Mouse (Mus musculus) E14TG2a.4 (cell line): ENCODE results near the gene Jmjd1c.

Experiments used
- CTCF ChIP-seq: conservative IDR thresholded peaks from 2 replicates; pipeline ENCODE4 v1.5.1; 2014; ENCODE audit warnings: low read length
- NANOG ChIP-seq: IDR thresholded peaks from 2 replicates; pipeline ENCODE4 v1.6.1; 2014; ENCODE audit warnings: borderline replicate concordance, low read length, mixed read lengths
- POU5F1 ChIP-seq: IDR thresholded peaks from 2 replicates; pipeline ENCODE4 v1.6.1; 2014; ENCODE audit warnings: low read length, borderline replicate concordance

DNA sequence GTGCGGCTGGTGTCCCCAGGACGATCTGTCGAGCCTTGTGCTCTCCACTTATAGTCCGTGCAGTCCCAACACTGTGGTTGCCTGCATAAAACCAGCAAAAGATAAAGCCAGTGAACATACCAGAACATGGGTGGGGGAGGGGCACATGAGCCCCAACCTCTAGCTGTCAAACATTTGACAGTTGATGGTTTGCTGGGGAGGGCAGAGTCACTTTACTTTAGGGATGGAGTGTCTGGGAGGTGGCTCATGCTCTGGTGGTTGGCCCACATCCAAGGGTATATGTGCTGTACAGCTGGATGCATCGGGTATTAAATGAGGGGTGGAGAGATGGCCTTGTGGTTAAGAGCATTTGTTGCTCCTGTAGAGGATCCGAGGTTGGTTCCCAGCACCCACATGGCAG, 205.1 kb downstream of the Jmjd1c start:
- TF ChIP-seq NANOG (no peak), CTCF (no peak), POU5F1 (no peak)
